Mouse (Mus musculus): ENCODE measurements around the gene Adra1b. TPM values are rescaled to one million over a fixed set of nuclear protein-coding genes. Genes with fewer than 3 reads are reported as not detected.

The Adra1b gene
- polyA plus RNA-seq, 1 experiment from 2014 or later: 0.07 TPM

DNA sequence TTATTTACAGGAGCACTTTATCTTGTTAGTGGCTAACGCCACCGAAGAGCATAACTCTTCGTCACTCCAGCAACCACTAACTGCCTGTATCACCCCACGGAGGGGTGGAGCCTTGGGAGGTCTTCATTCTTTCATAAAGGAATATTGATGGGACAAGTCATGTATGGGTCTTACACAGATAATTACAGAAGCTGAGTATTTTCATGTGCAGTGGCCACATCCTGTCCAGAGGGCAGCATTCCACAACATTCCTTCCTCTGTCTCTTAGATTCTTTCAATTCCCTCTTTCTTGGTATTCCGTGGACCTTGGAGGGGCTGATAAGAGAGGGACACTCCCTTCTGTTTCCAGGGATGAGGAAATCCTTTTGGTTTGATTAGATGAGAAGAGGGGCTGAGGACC, 28.7 kb upstream of the Adra1b start:
- Histone ChIP-seq H3K4me2 (ENCODE audit: low read length) (no peak overlapping the region), H3K36me3 (ENCODE audit: control insufficient read depth, insufficient read depth, low read length) (no peaks in the 10 kb centered on the region), H3K27ac (ENCODE audit: low read depth) (no peak overlapping the region), H3K4me3 (ENCODE audit: low read depth, low read length) (no peak overlapping the region), H3K9me3 (ENCODE audit: control insufficient read depth, low read length) (no peaks in the 10 kb centered on the region), H3K4me1 (replicated peaks; ENCODE audit: control insufficient read depth, insufficient read depth, low read length) (no peaks in the 10 kb centered on the region), H3K27me3 (replicated peaks; ENCODE audit: control insufficient read depth, insufficient read depth, low read length) (no peaks in the 10 kb centered on the region), H3K9ac (ENCODE audit: low read length) (no peak overlapping the region)
- DNase-seq (ENCODE audit: low spot score) (no peak), ATAC-seq (replicated peaks; ENCODE audit: low FRiP score, low TSS enrichment, low read depth) (no peak)
- WGBS: 66% methylated on average over 5 of the region's 5 CpGs

GRCm38 (mm10) chr11:43929178-43929577, 28.2 kb upstream of the Adra1b start:
- Histone ChIP-seq H3K9ac (ENCODE audit: low read length) (no peak overlapping the region), H3K4me3 (ENCODE audit: low read depth, low read length) (no peak overlapping the region), H3K36me3 (ENCODE audit: control insufficient read depth, insufficient read depth, low read length) (no peaks in the 10 kb centered on the region), H3K27ac (ENCODE audit: low read depth) (no peak overlapping the region), H3K4me2 (ENCODE audit: low read length) (no peak overlapping the region), H3K4me1 (replicated peaks; ENCODE audit: control insufficient read depth, insufficient read depth, low read length) (no peaks in the 10 kb centered on the region), H3K27me3 (replicated peaks; ENCODE audit: control insufficient read depth, insufficient read depth, low read length) (no peaks in the 10 kb centered on the region), H3K9me3 (ENCODE audit: control insufficient read depth, low read length) (no peaks in the 10 kb centered on the region)
- WGBS: 36% methylated on average over 5 of the region's 5 CpGs
- no peak for DNase-seq (ENCODE audit: low spot score)
- ATAC-seq (replicated peaks; ENCODE audit: low FRiP score, low TSS enrichment, low read depth): no peak; the same call in 1 of the 2 replicates

- no peak overlapping the region for H3K4me3 ChIP-seq (ENCODE audit: low read depth, low read length)
- H3K4me2 ChIP-seq (ENCODE audit: low read length): no peak overlapping the region
- no peaks in the 10 kb centered on the region for H3K36me3 ChIP-seq (ENCODE audit: control insufficient read depth, insufficient read depth, low read length)
- H3K4me1 ChIP-seq (replicated peaks; ENCODE audit: control insufficient read depth, insufficient read depth, low read length): no peaks in the 10 kb centered on the region
- WGBS: 73% methylated on average over 8 of the region's 8 CpGs
- no peak overlapping the region for H3K27ac ChIP-seq (ENCODE audit: low read depth)
- H3K27me3 ChIP-seq (replicated peaks; ENCODE audit: control insufficient read depth, insufficient read depth, low read length): no peaks in the 10 kb centered on the region
- no peak overlapping the region for H3K9ac ChIP-seq (ENCODE audit: low read length)
- H3K9me3 ChIP-seq (ENCODE audit: control insufficient read depth, low read length): no peaks in the 10 kb centered on the region
- ATAC-seq (replicated peaks; ENCODE audit: low FRiP score, low TSS enrichment, low read depth) (no peak), DNase-seq (ENCODE audit: low spot score) (no peak)
Measured at GRCm38 (mm10) chr11:43927133-43927815, 26.3 kb upstream of the Adra1b start.

GRCm38 (mm10) chr11:43926163-43926562, 25.2 kb upstream of the Adra1b start:
- DNase-seq (ENCODE audit: low spot score) (no peak), ATAC-seq (replicated peaks; ENCODE audit: low FRiP score, low TSS enrichment, low read depth) (no peak)
- Histone ChIP-seq H3K27me3 (replicated peaks; ENCODE audit: control insufficient read depth, insufficient read depth, low read length) (no peaks in the 10 kb centered on the region), H3K4me1 (replicated peaks; ENCODE audit: control insufficient read depth, insufficient read depth, low read length) (no peaks in the 10 kb centered on the region), H3K27ac (ENCODE audit: low read depth) (no peak overlapping the region), H3K9ac (ENCODE audit: low read length) (no peak overlapping the region), H3K9me3 (ENCODE audit: control insufficient read depth, low read length) (no peaks in the 10 kb centered on the region), H3K4me3 (ENCODE audit: low read depth, low read length) (no peak overlapping the region), H3K4me2 (ENCODE audit: low read length) (no peak overlapping the region), H3K36me3 (ENCODE audit: control insufficient read depth, insufficient read depth, low read length) (no peaks in the 10 kb centered on the region)
- WGBS: 67% methylated on average over 6 of the region's 6 CpGs

DNA sequence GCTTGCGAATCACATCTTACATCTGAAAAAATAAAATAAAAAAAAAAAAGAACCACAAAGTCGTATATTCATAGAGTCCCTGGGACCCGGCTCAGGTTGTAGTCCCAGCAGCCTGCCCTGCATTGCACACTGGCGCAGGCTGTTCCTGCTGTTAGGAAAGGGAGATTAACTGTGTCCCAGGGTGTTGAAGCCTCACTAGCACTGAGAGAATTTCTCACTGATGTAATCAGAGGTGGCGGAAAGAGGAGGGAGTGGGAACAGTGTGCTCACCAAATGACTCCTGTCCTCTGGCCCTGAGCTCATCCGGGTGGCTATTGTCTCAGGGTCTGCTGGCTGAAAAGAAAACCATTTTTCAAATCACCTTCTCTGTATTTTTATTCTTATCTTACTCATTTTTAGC, 24.6 kb upstream of the Adra1b start:
- no peaks in the 10 kb centered on the region for H3K9me3 ChIP-seq (ENCODE audit: control insufficient read depth, low read length)
- no peaks in the 10 kb centered on the region for H3K4me1 ChIP-seq (replicated peaks; ENCODE audit: control insufficient read depth, insufficient read depth, low read length)
- no peak overlapping the region for H3K9ac ChIP-seq (ENCODE audit: low read length)
- 45% methylated on average over 6 of the region's 6 CpGs for WGBS
- no peak for ATAC-seq (replicated peaks; ENCODE audit: low FRiP score, low TSS enrichment, low read depth)
- H3K4me2 ChIP-seq (ENCODE audit: low read length): no peak overlapping the region
- no peaks in the 10 kb centered on the region for H3K27me3 ChIP-seq (replicated peaks; ENCODE audit: control insufficient read depth, insufficient read depth, low read length)
- H3K27ac ChIP-seq (ENCODE audit: low read depth): no peak overlapping the region
- no peaks in the 10 kb centered on the region for H3K36me3 ChIP-seq (ENCODE audit: control insufficient read depth, insufficient read depth, low read length)
- no peak overlapping the region for H3K4me3 ChIP-seq (ENCODE audit: low read depth, low read length)
- no peak for DNase-seq (ENCODE audit: low spot score)

DNA sequence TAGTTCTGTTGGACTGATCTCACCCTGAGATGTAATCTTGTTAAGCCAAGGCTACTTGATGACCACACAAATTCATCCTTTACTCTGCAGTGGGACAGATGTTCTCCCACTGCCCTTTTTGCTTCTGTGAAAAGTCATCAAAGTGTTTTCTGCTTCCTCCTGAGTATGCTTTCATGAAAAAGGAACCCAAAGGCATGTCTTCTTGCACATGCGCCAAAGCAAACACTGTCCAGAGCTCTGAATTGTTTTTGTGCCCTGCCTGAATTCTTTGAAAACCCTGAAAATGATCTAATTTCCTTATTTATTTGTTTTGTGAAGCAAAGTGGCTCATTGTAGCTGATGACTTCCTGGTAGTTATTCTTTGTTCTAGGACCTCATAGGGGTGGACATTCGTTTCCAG, 20.7 kb upstream of the Adra1b start:
- 74% methylated on average over 2 of the region's 2 CpGs for WGBS
- Histone ChIP-seq H3K4me1 (replicated peaks; ENCODE audit: control insufficient read depth, insufficient read depth, low read length) (no peaks in the 10 kb centered on the region), H3K9ac (ENCODE audit: low read length) (no peak overlapping the region), H3K9me3 (ENCODE audit: control insufficient read depth, low read length) (no peaks in the 10 kb centered on the region), H3K36me3 (ENCODE audit: control insufficient read depth, insufficient read depth, low read length) (no peaks in the 10 kb centered on the region), H3K4me3 (ENCODE audit: low read depth, low read length) (no peak overlapping the region), H3K27me3 (replicated peaks; ENCODE audit: control insufficient read depth, insufficient read depth, low read length) (no peaks in the 10 kb centered on the region), H3K27ac (ENCODE audit: low read depth) (no peak overlapping the region), H3K4me2 (ENCODE audit: low read length) (no peak overlapping the region)
- ATAC-seq (replicated peaks; ENCODE audit: low FRiP score, low TSS enrichment, low read depth): no peak
- DNase-seq (ENCODE audit: low spot score): no peak

DNA sequence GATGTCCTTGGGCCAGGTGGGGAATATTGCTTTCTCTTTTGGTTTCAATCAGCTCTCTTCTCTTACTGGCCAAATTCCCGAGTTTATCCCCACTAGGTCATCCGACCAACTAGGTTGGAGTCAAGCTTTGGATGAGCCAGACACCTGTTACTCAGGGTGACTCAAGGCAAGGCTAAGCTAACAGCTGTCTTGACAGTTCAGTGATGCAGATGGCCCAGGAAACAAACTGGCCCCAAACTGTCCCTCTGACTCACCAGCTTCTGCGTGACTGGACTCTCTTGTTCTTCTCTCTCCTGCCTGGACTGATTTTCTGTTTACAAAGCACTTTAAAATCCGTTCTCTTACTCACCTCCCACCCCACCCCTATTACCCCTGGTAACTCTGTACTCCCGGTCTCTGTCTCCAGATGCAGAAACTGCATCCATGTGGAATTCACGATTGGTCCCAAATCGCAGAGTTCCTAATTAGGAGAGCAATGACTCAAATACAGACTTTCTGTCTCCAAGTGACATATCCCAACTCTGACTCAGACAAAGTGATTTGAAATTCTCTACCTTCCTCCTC, 18.6 kb upstream of the Adra1b start:
- no peak for ATAC-seq (replicated peaks; ENCODE audit: low FRiP score, low TSS enrichment, low read depth)
- Histone ChIP-seq H3K4me3 (ENCODE audit: low read depth, low read length) (no peak overlapping the region), H3K27ac (ENCODE audit: low read depth) (no peak overlapping the region), H3K36me3 (ENCODE audit: control insufficient read depth, insufficient read depth, low read length) (no peaks in the 10 kb centered on the region), H3K4me2 (ENCODE audit: low read length) (no peak overlapping the region), H3K9ac (ENCODE audit: low read length) (no peak overlapping the region), H3K27me3 (replicated peaks; ENCODE audit: control insufficient read depth, insufficient read depth, low read length) (no peaks in the 10 kb centered on the region), H3K9me3 (ENCODE audit: control insufficient read depth, low read length) (no peaks in the 10 kb centered on the region), H3K4me1 (replicated peaks; ENCODE audit: control insufficient read depth, insufficient read depth, low read length) (no peaks in the 10 kb centered on the region; the same call in 1 of the 2 replicates)
- WGBS: 51% methylated on average over 7 of the region's 7 CpGs
- DNase-seq (ENCODE audit: low spot score): no peak

- peak; percentile 64; the same call in 1 of the 2 replicates for ATAC-seq (replicated peaks; ENCODE audit: low FRiP score, low TSS enrichment, low read depth)
- Histone ChIP-seq H3K27me3 (replicated peaks; ENCODE audit: control insufficient read depth, insufficient read depth, low read length) (no peaks in the 10 kb centered on the region), H3K27ac (ENCODE audit: low read depth) (peak overlapping the region; percentile 64), H3K9me3 (ENCODE audit: control insufficient read depth, low read length) (no peaks in the 10 kb centered on the region), H3K9ac (ENCODE audit: low read length) (no peak overlapping the region), H3K4me2 (ENCODE audit: low read length) (peak overlapping the region; percentile 35), H3K36me3 (ENCODE audit: control insufficient read depth, insufficient read depth, low read length) (no peaks in the 10 kb centered on the region), H3K4me3 (ENCODE audit: low read depth, low read length) (no peak overlapping the region), H3K4me1 (replicated peaks; ENCODE audit: control insufficient read depth, insufficient read depth, low read length) (no peaks in the 10 kb centered on the region; the same call in 1 of the 2 replicates)
- peak; percentile 54 for DNase-seq (ENCODE audit: low spot score)
- 27% methylated on average over 12 of the region's 12 CpGs for WGBS
Measured at GRCm38 (mm10) chr11:43914552-43915447, 13.8 kb upstream of the Adra1b start.

Measured in intestine, embryonic 14.5 days (tissue).